Mouse (Mus musculus) adrenal gland, postnatal 25 days (tissue): ENCODE measurements around the gene Asb12. TPM values are rescaled to one million over a fixed set of nuclear protein-coding genes. Genes with fewer than 3 reads are reported as not detected.
"Not testable (repeated sequence)": the region's sequence is repeated elsewhere in the genome, so short reads cannot be mapped to it uniquely, and the experiment has no call there.

ENCODE experiments used
- DNase-seq: peaks from one replicate; pipeline ENCODE4 v3.0.0; 2021; ENCODE audit warnings: mixed read lengths
- long read RNA-seq: library from polyadenylated mRNA; stranded (forward); transcript quantifications from one replicate; pipeline ENCODE4 v2.0.0, GENCODE M21; 2021
- total RNA-seq: library from RNA; stranded (reverse); gene quantifications from 2 replicates; pipeline ENCODE4 v1.2.3, GENCODE M21; 2021

Gene Asb12
- total RNA-seq, result 0.24 TPM in 1 of 2 replicates, not detected in the other
- long read RNA-seq, result 0 reads

GRCm38 (mm10) chrX:95557887-95558286 lies at the start of gene Asb12, which contains the start of gene Pfn5:
Asb12 (minus strand) TSS chrX:95557987.
Pfn5 (plus strand) TSS chrX:95558104.
- no peak for DNase-seq

- no peak for DNase-seq
Measured at GRCm38 (mm10) chrX:95600609-95601008, 42.8 kb upstream of the Asb12 start.

- no peak for DNase-seq
Measured at GRCm38 (mm10) chrX:95554321-95554720, 3.5 kb downstream of the Asb12 start.

GRCm38 (mm10) chrX:95535493-95535892 lies 22.3 kb downstream of the Asb12 start:
- DNase-seq, result not testable (repeated sequence)

- no peak for DNase-seq
Measured at GRCm38 (mm10) chrX:95525166-95525565, 32.6 kb downstream of the Asb12 start.

- no peak for DNase-seq
Measured at GRCm38 (mm10) chrX:95523883-95524282, 33.9 kb downstream of the Asb12 start.

- no peak for DNase-seq
Measured at GRCm38 (mm10) chrX:95457166-95457565, 100.6 kb downstream of the Asb12 start.

GRCm38 (mm10) chrX:95445866-95446265 lies 111.9 kb downstream of the Asb12 start:
- no peak for DNase-seq

- no peak for DNase-seq
Measured at GRCm38 (mm10) chrX:95445141-95445540, 112.6 kb downstream of the Asb12 start.

- DNase-seq, result peak; percentile 85
Measured at GRCm38 (mm10) chrX:95444776-95445111, 113.0 kb downstream of the Asb12 start, which contains the start of gene Amer1. Amer1 (minus strand) TSS chrX:95444872.

GRCm38 (mm10) chrX:95443898-95444775 lies 113.7 kb downstream of the Asb12 start:
- DNase-seq, result peak; percentile 39

GRCm38 (mm10) chrX:95443390-95443789 lies 114.4 kb downstream of the Asb12 start:
- no peak for DNase-seq

GRCm38 (mm10) chrX:95442261-95442660 lies 115.5 kb downstream of the Asb12 start:
- DNase-seq, result no peak

- no peak for DNase-seq
Measured at GRCm38 (mm10) chrX:95441290-95441689, 116.5 kb downstream of the Asb12 start.

- DNase-seq, result no peak
Measured at GRCm38 (mm10) chrX:95438491-95438890, 119.3 kb downstream of the Asb12 start.

GRCm38 (mm10) chrX:95437236-95437635 lies 120.6 kb downstream of the Asb12 start:
- DNase-seq, result no peak

Other genes starting within 250 kb of the Asb12 start
- gene Amer1, start 113.1 kb downstream of the Asb12 start, total RNA-seq, result 10.1 and 12.8 TPM in 2 replicates
- gene Pfn5, start 117 bp upstream of the Asb12 start, total RNA-seq, result not detected in 2 replicates
- 3.3 and 4.8 TPM in 2 replicates for gene Zc4h2, start 100.5 kb upstream of the Asb12 start, total RNA-seq
- gene Zc3h12b, start 153.7 kb upstream of the Asb12 start, total RNA-seq, result 3.5 and 3.9 TPM in 2 replicates